Mouse (Mus musculus): ENCODE results near the gene Olfr458.

- no peak for TF ChIP-seq POLR2A (IDR thresholded peaks at IDR 0.05; ENCODE audit: borderline replicate concordance, insufficient read depth, low read length)
- no peak for TF ChIP-seq CTCF (IDR thresholded peaks at IDR 0.05; ENCODE audit: borderline replicate concordance, insufficient read depth, low read depth, low read length)
Measured at GRCm38 (mm10) chr6:42509311-42509710, 44.3 kb upstream of the Olfr458 start.

Measured in cerebellum, adult 2 months (tissue).